Mouse (Mus musculus) spleen, postnatal 14 days (tissue): Measurements from ENCODE around the gene Ctrc.

Experiments used
- DNase-seq, 2 experiments: peaks; one replicate each; pipeline ENCODE4 v3.0.0; 2021 to 2022; ENCODE audit warnings: low spot score in 2 of 2

Gene Ctrc

GRCm38 (mm10) chr4:141866933-141867490 is 20.9 kb upstream of the Ctrc start:
- DNase-seq, result no peak

- DNase-seq, result no peak
Observed at GRCm38 (mm10) chr4:141865600-141865999, 19.4 kb upstream of the Ctrc start.

DNA sequence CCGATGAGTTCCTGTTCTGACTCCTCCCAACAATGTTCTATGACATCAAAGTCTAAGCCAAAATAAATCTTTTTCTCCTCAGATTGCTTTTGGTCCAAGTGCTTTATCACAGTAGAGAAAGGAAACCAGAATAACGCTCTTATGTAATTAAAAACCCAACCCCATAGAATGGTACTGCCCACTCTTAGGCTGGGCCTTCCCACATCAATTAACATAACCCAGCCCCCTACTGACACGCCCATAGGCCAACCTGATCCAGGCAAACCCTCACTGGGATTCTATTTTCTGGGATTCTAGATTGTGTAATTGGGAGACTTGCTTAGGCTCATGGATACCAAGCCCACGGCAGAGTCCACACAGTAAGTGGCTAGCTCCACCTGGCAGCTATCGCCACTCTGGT is 18.8 kb upstream of the Ctrc start:
- no peak for DNase-seq

- DNase-seq, result no peak
Observed at GRCm38 (mm10) chr4:141864506-141864905, 18.3 kb upstream of the Ctrc start.

DNA sequence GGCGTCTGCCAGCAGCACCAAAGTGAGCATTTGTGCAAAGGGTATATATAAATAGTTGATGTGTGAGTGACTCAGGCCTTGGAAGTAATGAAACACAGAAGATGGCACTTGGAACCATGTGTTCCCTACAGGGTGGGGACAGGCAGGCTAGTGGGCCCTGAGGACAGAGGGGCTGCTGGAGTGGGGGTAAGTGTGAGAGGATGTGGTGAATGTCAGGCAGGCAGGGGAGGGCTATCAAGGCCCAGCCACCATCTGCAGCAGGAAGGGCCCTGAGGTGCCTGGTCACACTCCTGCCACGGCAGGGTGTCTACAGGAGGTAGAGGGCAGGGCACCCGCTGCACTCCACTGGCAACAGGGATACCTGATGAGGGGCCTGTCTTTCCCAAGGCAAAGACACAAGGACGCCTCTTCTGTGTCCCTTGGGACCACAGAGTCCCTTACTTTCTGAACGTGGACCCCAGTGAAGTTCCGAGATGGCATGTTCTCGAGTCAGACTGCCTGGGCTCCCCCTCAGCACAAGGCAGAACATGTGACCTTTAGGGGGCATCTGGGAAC is 17.6 kb upstream of the Ctrc start:
- DNase-seq, result no peak

GRCm38 (mm10) chr4:141862867-141863266 is 16.7 kb upstream of the Ctrc start:
- DNase-seq, result no peak

GRCm38 (mm10) chr4:141861591-141862295 is 15.6 kb upstream of the Ctrc start:
- no peak for DNase-seq

- DNase-seq, result no peak
Observed at GRCm38 (mm10) chr4:141860246-141860841, 14.2 kb upstream of the Ctrc start.

GRCm38 (mm10) chr4:141859351-141859750 is 13.2 kb upstream of the Ctrc start:
- DNase-seq, result no peak

- DNase-seq, result no peak
Observed at GRCm38 (mm10) chr4:141858501-141858900, 12.3 kb upstream of the Ctrc start.

GRCm38 (mm10) chr4:141857422-141857930 is 11.3 kb upstream of the Ctrc start:
- peak; percentile 55 to 73 for DNase-seq

- peak in 1 of 2 experiments; percentile 48 for DNase-seq
Observed at GRCm38 (mm10) chr4:141853437-141853836, 7.3 kb upstream of the Ctrc start.

- DNase-seq, result no peak
Observed at GRCm38 (mm10) chr4:141834536-141835095, 11.5 kb downstream of the Ctrc start.

- DNase-seq, result no peak
Observed at GRCm38 (mm10) chr4:141833911-141834310, 12.2 kb downstream of the Ctrc start.

- DNase-seq, result no peak
Observed at GRCm38 (mm10) chr4:141831361-141831760, 14.8 kb downstream of the Ctrc start.

GRCm38 (mm10) chr4:141830381-141830780 is 15.8 kb downstream of the Ctrc start:
- DNase-seq, result no peak

DNA sequence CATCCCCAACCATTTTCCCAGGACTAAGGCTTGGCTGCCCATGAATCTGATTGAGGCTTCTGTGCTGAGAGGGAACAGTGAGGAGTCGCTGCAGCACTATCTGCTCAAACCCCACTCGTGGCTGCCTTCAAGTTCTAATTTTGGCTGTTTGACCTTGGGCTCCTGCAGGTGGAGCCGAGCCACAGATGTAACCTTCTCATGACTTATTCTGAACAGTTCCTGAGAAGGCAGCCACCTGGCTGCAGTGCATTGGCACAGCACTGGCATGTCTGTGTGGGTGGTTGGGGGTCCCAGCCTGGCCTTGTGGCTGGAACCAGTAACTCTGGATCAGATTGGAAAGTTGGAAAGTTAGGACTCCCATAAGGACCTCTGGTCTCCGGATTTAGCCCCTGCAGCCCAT is 18.0 kb downstream of the Ctrc start:
- DNase-seq, result no peak

- DNase-seq, result no peak
Observed at GRCm38 (mm10) chr4:141827401-141827800, 18.8 kb downstream of the Ctrc start.

DNA sequence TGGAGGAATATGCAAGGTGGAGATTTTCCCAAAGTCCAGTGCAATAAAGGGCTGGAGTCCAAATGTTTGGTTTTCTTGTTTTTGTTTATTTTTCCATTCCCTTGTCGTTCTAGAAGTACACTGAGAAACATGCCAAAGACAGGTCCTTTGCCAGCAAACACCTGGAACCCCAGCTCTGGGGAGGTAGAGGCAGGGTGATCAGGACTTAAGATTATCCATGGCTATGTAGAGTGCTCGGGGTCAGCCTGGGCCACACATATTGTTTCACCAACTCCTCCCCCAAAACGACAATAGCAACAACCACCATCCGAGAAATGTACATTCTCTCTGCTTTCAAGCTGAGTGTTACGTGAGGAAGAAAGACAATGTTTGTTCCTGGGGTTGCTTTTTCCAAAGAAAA is 20.1 kb downstream of the Ctrc start, which contains the start of gene Cela2a:
Gene Cela2a (minus strand): TSS at position 101 of the 400 bp plus-strand sequence.
- no peak for DNase-seq

- DNase-seq, result peak in 1 of 2 experiments; percentile 18
Observed at GRCm38 (mm10) chr4:141822979-141823378, 23.2 kb downstream of the Ctrc start.

DNA sequence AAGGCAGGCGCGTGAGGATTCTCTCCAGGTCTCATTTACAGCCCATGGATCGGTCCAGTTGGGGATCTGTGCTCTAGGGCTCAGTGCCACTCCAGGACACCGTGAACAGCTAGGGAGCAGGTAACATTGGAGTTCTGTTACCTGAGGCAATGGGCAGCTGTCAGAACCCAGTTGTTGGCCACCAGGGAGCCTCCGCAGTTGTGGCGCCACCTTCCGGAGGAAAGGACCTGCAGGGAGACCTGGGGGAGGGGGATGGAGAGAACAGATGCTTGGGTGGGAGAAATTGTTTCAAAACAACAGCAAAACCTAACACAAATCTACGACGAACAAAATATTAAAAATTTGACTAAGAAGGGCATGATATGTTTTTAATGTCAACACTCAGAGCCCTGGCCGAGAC is 24.1 kb downstream of the Ctrc start:
- DNase-seq, result peak in 1 of 2 experiments; percentile 17

DNA sequence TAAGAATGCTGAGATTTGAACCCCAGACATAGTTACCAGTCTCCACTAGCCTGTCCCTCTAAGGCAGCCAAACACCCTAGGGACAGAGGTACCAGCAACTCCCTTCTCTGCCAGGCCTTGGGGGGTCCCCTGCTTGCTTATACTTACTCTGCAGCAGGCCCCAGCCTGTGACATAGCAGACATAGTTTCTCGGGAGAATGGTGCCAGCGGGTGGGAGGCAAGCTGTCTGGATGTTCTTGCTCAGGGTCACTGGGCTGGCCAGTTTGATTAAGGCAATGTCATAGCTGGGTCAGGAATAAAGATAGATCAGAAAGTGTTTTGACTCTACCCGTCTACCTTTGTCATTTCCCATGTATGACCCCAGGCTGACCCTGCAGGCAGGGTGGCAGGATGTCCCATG is 25.0 kb downstream of the Ctrc start:
- no peak for DNase-seq
